Mouse (Mus musculus): Measurements from ENCODE around the gene Comt. TPM values are rescaled to one million over a fixed set of nuclear protein-coding genes. Genes with fewer than 3 reads are reported as not detected.

Comt gene
- total and polyA plus RNA-seq, 3 experiments = 36.7 to 51.1 (median 47.5) TPM

- H3K4me3 ChIP-seq (ENCODE audit: low read depth, low read length) = no peak overlapping the region
- H3K9me3 ChIP-seq (replicated peaks) = no peaks in the 10 kb centered on the region
- DNase-seq (ENCODE audit: low spot score) (no peak), ATAC-seq (ENCODE audit: extremely low read depth, insufficient number of reproducible peaks, low FRiP score, poor library complexity, severe bottlenecking) (no peak)
- no peak for TF ChIP-seq TAL1 (conservative IDR thresholded peaks at IDR 0.05; ENCODE audit: low read depth, low read length)
- TF ChIP-seq GATA1 (IDR thresholded peaks at IDR 0.05; ENCODE audit: borderline replicate concordance, low read length) = no peak
- no peak for TF ChIP-seq POLR2AphosphoS5 (IDR thresholded peaks at IDR 0.05; ENCODE audit: insufficient replicate concordance, low read depth, low read length)
- TF ChIP-seq CTCF (IDR thresholded peaks at IDR 0.05; ENCODE audit: low read depth, low read length) = no peak
- no peak for TF ChIP-seq GATA2 (IDR thresholded peaks at IDR 0.05; ENCODE audit: borderline replicate concordance, low read depth, low read length)
- H3K4me1 ChIP-seq (ENCODE audit: insufficient read depth, low read depth, low read length) = peaks cover 66% of the 10 kb centered on the region
- H3K36me3 ChIP-seq (replicated peaks) = peaks cover 82% of the 10 kb centered on the region
- no peaks in the 10 kb centered on the region; the same call in 1 of the 2 replicates for H3K27me3 ChIP-seq (ENCODE audit: insufficient read depth, low read length)
Observed at GRCm38 (mm10) chr16:18396791-18397621, 29.6 kb downstream of the Comt start.

GRCm38 (mm10) chr16:18396201-18396600 lies 30.5 kb downstream of the Comt start:
- ATAC-seq (ENCODE audit: extremely low read depth, insufficient number of reproducible peaks, low FRiP score, poor library complexity, severe bottlenecking) (no peak), DNase-seq (ENCODE audit: low spot score) (no peak)
- Histone ChIP-seq H3K4me3 (ENCODE audit: low read depth, low read length) (no peak overlapping the region), H3K27me3 (ENCODE audit: insufficient read depth, low read length) (no peaks in the 10 kb centered on the region; the same call in 1 of the 2 replicates), H3K36me3 (replicated peaks) (peaks cover 74% of the 10 kb centered on the region), H3K4me1 (ENCODE audit: insufficient read depth, low read depth, low read length) (peaks cover 74% of the 10 kb centered on the region), H3K9me3 (replicated peaks) (no peaks in the 10 kb centered on the region)
- TF ChIP-seq CTCF (IDR thresholded peaks at IDR 0.05; ENCODE audit: low read depth, low read length) = no peak
- no peak for TF ChIP-seq TAL1 (conservative IDR thresholded peaks at IDR 0.05; ENCODE audit: low read depth, low read length)
- TF ChIP-seq POLR2AphosphoS5 (IDR thresholded peaks at IDR 0.05; ENCODE audit: insufficient replicate concordance, low read depth, low read length) = no peak
- TF ChIP-seq GATA1 (IDR thresholded peaks at IDR 0.05; ENCODE audit: borderline replicate concordance, low read length) = no peak
- no peak for TF ChIP-seq GATA2 (IDR thresholded peaks at IDR 0.05; ENCODE audit: borderline replicate concordance, low read depth, low read length)

GRCm38 (mm10) chr16:18395620-18396036 lies 31.0 kb downstream of the Comt start:
- Histone ChIP-seq H3K9me3 (replicated peaks) (no peaks in the 10 kb centered on the region), H3K4me3 (ENCODE audit: low read depth, low read length) (no peak overlapping the region), H3K27me3 (ENCODE audit: insufficient read depth, low read length) (no peaks in the 10 kb centered on the region; the same call in 1 of the 2 replicates), H3K36me3 (replicated peaks) (peaks cover 68% of the 10 kb centered on the region), H3K4me1 (ENCODE audit: insufficient read depth, low read depth, low read length) (peaks cover 79% of the 10 kb centered on the region)
- DNase-seq (ENCODE audit: low spot score) = no peak
- no peak for ATAC-seq (ENCODE audit: extremely low read depth, insufficient number of reproducible peaks, low FRiP score, poor library complexity, severe bottlenecking)
- no peak for TF ChIP-seq GATA2 (IDR thresholded peaks at IDR 0.05; ENCODE audit: borderline replicate concordance, low read depth, low read length)
- no peak for TF ChIP-seq POLR2AphosphoS5 (IDR thresholded peaks at IDR 0.05; ENCODE audit: insufficient replicate concordance, low read depth, low read length)
- no peak for TF ChIP-seq GATA1 (IDR thresholded peaks at IDR 0.05; ENCODE audit: borderline replicate concordance, low read length)
- no peak for TF ChIP-seq TAL1 (conservative IDR thresholded peaks at IDR 0.05; ENCODE audit: low read depth, low read length)
- TF ChIP-seq CTCF (IDR thresholded peaks at IDR 0.05; ENCODE audit: low read depth, low read length) = no peak

- ATAC-seq (ENCODE audit: extremely low read depth, insufficient number of reproducible peaks, low FRiP score, poor library complexity, severe bottlenecking) (no peak), DNase-seq (ENCODE audit: low spot score) (no peak)
- peaks cover 86% of the 10 kb centered on the region for H3K4me1 ChIP-seq (ENCODE audit: insufficient read depth, low read depth, low read length)
- TF ChIP-seq TAL1 (conservative IDR thresholded peaks at IDR 0.05; ENCODE audit: low read depth, low read length) (no peak), GATA1 (IDR thresholded peaks at IDR 0.05; ENCODE audit: borderline replicate concordance, low read length) (no peak), GATA2 (IDR thresholded peaks at IDR 0.05; ENCODE audit: borderline replicate concordance, low read depth, low read length) (no peak), CTCF (IDR thresholded peaks at IDR 0.05; ENCODE audit: low read depth, low read length) (no peak), POLR2AphosphoS5 (IDR thresholded peaks at IDR 0.05; ENCODE audit: insufficient replicate concordance, low read depth, low read length) (no peak)
- H3K27me3 ChIP-seq (ENCODE audit: insufficient read depth, low read length) = no peaks in the 10 kb centered on the region
- no peaks in the 10 kb centered on the region for H3K9me3 ChIP-seq (replicated peaks)
- peaks cover 62% of the 10 kb centered on the region for H3K36me3 ChIP-seq (replicated peaks)
- H3K4me3 ChIP-seq (ENCODE audit: low read depth, low read length) = no peak overlapping the region
Observed at GRCm38 (mm10) chr16:18394777-18395619, 31.7 kb downstream of the Comt start.

- H3K4me3 ChIP-seq (ENCODE audit: low read depth, low read length) = peak overlapping the region; percentile 82
- peaks cover 94% of the 10 kb centered on the region for H3K4me1 ChIP-seq (ENCODE audit: insufficient read depth, low read depth, low read length)
- no peak for DNase-seq (ENCODE audit: low spot score)
- no peaks in the 10 kb centered on the region for H3K27me3 ChIP-seq (ENCODE audit: insufficient read depth, low read length)
- TF ChIP-seq TAL1 (conservative IDR thresholded peaks at IDR 0.05; ENCODE audit: low read depth, low read length) (no peak), POLR2AphosphoS5 (IDR thresholded peaks at IDR 0.05; ENCODE audit: insufficient replicate concordance, low read depth, low read length) (no peak), GATA1 (IDR thresholded peaks at IDR 0.05; ENCODE audit: borderline replicate concordance, low read length) (no peak), GATA2 (IDR thresholded peaks at IDR 0.05; ENCODE audit: borderline replicate concordance, low read depth, low read length) (no peak), CTCF (IDR thresholded peaks at IDR 0.05; ENCODE audit: low read depth, low read length) (no peak)
- ATAC-seq (ENCODE audit: extremely low read depth, insufficient number of reproducible peaks, low FRiP score, poor library complexity, severe bottlenecking) = no peak; the same call in 1 of the 2 replicates
- H3K9me3 ChIP-seq (replicated peaks) = no peaks in the 10 kb centered on the region
- peaks cover 52% of the 10 kb centered on the region for H3K36me3 ChIP-seq (replicated peaks)
Observed at GRCm38 (mm10) chr16:18394056-18394455, 32.6 kb downstream of the Comt start.
